Mouse (Mus musculus) lung, embryonic 16.5 days (tissue): ENCODE measurements around the gene Gm17332. TPM values are rescaled to one million over a fixed set of nuclear protein-coding genes. Genes with fewer than 3 reads are reported as not detected.
"Not testable (repeated sequence)": the region's sequence is repeated elsewhere in the genome, so short reads cannot be mapped to it uniquely, and the experiment has no call there.

Experiments
- ATAC-seq: fragments of 200-750 bp; cut with Nextera tagmentation; 2 replicates; pipeline ENCODE4 v1.8.0; 2017; ENCODE audit warnings: low read depth, mild to moderate bottlenecking, moderate library complexity
- H3K27ac ChIP-seq: fragments of 300-500 bp; sonication (generic); 2 replicates; pipeline ENCODE4 v1.5.1; 2014; ENCODE audit warnings: mild to moderate bottlenecking, control low read depth, low read length
- H3K27me3 ChIP-seq: fragments of 300-500 bp; sonication (generic); 2 replicates; pipeline ENCODE4 v1.6.1; 2014; ENCODE audit warnings: low read depth, low read length, mixed read lengths; ENCODE audit not compliant: control insufficient read depth, insufficient read depth
- H3K36me3 ChIP-seq: fragments of 300-500 bp; sonication (generic); 2 replicates; pipeline ENCODE4 v1.6.1; 2014; ENCODE audit warnings: low read length; ENCODE audit not compliant: control insufficient read depth, insufficient read depth
- H3K4me1 ChIP-seq: fragments of 300-500 bp; sonication (generic); replicated peaks from 2 replicates; pipeline ENCODE4 v1.6.1; 2014; ENCODE audit warnings: low read length, mixed read lengths; ENCODE audit not compliant: control insufficient read depth, insufficient read depth
- H3K4me2 ChIP-seq: fragments of 300-500 bp; sonication (generic); 2 replicates; pipeline ENCODE4 v1.6.1; 2014; ENCODE audit warnings: low read depth, low read length, control low read depth
- H3K4me3 ChIP-seq: fragments of 300-500 bp; sonication (generic); 2 replicates; pipeline ENCODE4 v1.5.1; 2014; ENCODE audit warnings: mild to moderate bottlenecking, low read length, control low read depth
- H3K9ac ChIP-seq: fragments of 300-500 bp; sonication (generic); 2 replicates; pipeline ENCODE4 v1.6.1; 2014; ENCODE audit warnings: low read length, control low read depth
- H3K9me3 ChIP-seq: fragments of 300-500 bp; sonication (generic); 2 replicates; pipeline ENCODE4 v1.6.1; 2016; ENCODE audit warnings: low read length; ENCODE audit not compliant: control insufficient read depth
- WGBS: fragments of 180-500 bp; shearing (Covaris S2); extraction: QIAGEN DNeasy Blood & Tissue Kit; methylation state at CpG from one replicate; pipeline ENCODE4 v1.1.7; 2014; 5-methylcytosine and 5-hydroxymethylcytosine counted together
- polyA plus RNA-seq: library from polyadenylated mRNA; unstranded; fragments of >200 nt; fragmentation: Nextera tagmentation; extraction: Ambion mirVana; gene quantifications from 2 replicates; pipeline ENCODE4 v1.2.1, GENCODE M21; 2015

Gene Gm17332
- polyA plus RNA-seq, 1 experiment from 2014 or later, result not detected

GRCm38 (mm10) chr11:31157021-31157420, 25.2 kb downstream of the Gm17332 start:
- WGBS, result 78% methylated on average over 3 of the region's 3 CpGs

DNA sequence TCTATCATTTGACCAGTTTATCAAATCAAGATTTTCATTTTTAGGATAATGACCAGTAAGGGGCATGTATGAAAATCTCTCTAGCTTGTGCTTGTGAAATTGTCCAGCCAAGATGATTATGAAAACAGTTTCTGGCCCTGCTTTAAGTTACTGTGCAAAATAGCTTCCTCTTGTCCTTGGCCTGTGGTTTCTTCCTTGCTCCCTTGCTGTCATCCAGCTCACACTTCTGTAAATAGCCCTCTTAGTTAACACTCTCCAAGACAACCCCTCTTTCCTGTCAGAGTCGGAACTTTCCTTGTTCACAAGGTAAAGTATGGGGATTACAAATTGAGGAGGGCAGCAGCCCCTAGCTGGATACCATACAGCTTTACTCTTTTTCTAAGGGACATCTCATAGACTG, 43.9 kb downstream of the Gm17332 start:
- H3K4me3 ChIP-seq, H3K9me3 ChIP-seq, H3K9ac ChIP-seq, ATAC-seq, H3K27me3 ChIP-seq, H3K4me2 ChIP-seq, H3K4me1 ChIP-seq, H3K27ac ChIP-seq, H3K36me3 ChIP-seq: not testable (repeated sequence)
- WGBS, result 53% methylated on average over 1 of the region's 1 CpGs

More at GRCm38 (mm10) chr11:31157021-31157420, 25.2 kb downstream of the Gm17332 start:
- H3K4me1 ChIP-seq, result no peaks in the 10 kb centered on the region
- H3K36me3 ChIP-seq, result no peaks in the 10 kb centered on the region
- H3K9ac ChIP-seq, result no peak overlapping the region
- H3K4me3 ChIP-seq, result no peak overlapping the region
- no peak overlapping the region for H3K4me2 ChIP-seq
- no peak for ATAC-seq
- H3K9me3 ChIP-seq, result no peaks in the 10 kb centered on the region
- no peak overlapping the region for H3K27ac ChIP-seq
- no peaks in the 10 kb centered on the region for H3K27me3 ChIP-seq

- not testable (repeated sequence) for H3K9me3 ChIP-seq, H3K4me1 ChIP-seq, H3K36me3 ChIP-seq, H3K4me2 ChIP-seq, ATAC-seq, H3K9ac ChIP-seq, H3K4me3 ChIP-seq, H3K27me3 ChIP-seq, H3K27ac ChIP-seq
- 85% methylated on average over 1 of the region's 1 CpGs for WGBS
Observed at GRCm38 (mm10) chr11:31134824-31135223, 47.4 kb downstream of the Gm17332 start.

DNA sequence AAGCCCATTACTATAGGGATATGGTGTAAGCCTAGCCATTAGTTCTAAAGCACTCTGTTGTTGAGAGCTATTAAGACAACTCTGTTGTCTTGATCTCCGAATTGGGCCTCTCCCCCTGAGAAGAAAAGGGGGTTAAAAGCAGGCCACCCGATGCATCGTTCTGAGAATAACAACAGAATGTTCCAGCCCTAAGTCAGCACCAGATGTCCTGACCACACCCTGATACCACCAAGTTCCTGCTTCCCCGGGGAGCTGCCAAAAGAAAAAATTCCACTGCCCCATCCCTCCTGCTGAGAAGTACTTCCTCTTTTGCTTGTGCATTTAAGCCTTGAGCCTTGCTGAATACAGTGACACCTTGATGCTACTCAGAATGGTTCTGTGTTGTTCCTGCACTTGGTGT, 48.5 kb downstream of the Gm17332 start:
- not testable (repeated sequence) for H3K4me2 ChIP-seq, H3K4me3 ChIP-seq, H3K27me3 ChIP-seq, H3K4me1 ChIP-seq, H3K27ac ChIP-seq, H3K36me3 ChIP-seq, H3K9me3 ChIP-seq, H3K9ac ChIP-seq, ATAC-seq
- 65% methylated on average over 4 of the region's 4 CpGs for WGBS

Other genes starting within 250 kb of the Gm17332 start
- 10.4 and 11.1 TPM in 2 replicates for gene Erlec1, start 228.1 kb downstream of the Gm17332 start, polyA plus RNA-seq
- 18.9 and 19.1 TPM in 2 replicates for gene Chac2, start 196.1 kb downstream of the Gm17332 start, polyA plus RNA-seq
- gene Stc2, start 187.6 kb upstream of the Gm17332 start, polyA plus RNA-seq, result 3.1 and 3.4 TPM in 2 replicates